In genomic region chr9:100570626-100571233, GRCm38 (mm10) we compare ENCODE assay signal across 8 mouse cellular contexts. TPM values are rescaled to one million over a fixed set of nuclear protein-coding genes. Genes with fewer than 3 reads are reported as not detected.
DNase-seq lines count a peak whose midpoint lies in the region; ATAC-seq lines count a peak whose summit lies in the region.

Slc35g2 (minus strand) TSS chr9:100571090.

- H3K27me3 ChIP-seq in erythroblast, embryonic 14.5 days (ENCODE audit: control insufficient read depth): peaks cover 48% of the 10 kb centered on the region
- H3K27me3 ChIP-seq in forebrain, embryonic 15.5 days: peaks cover 6% of the 10 kb centered on the region; the same call in 1 of the 2 replicates
- no peaks in the 10 kb centered on the region for H3K27me3 ChIP-seq in hindbrain, embryonic 13.5 days

- H3K4me2 ChIP-seq in forebrain, embryonic 15.5 days (replicated peaks): peak within 1 kb of the TSS; percentile 95
- peak within 1 kb of the TSS; percentile 78 for H3K4me2 ChIP-seq in hindbrain, embryonic 13.5 days

- DNase-seq in cerebellum, adult 11-12 months: peak; percentile 79
- peak; percentile 36 to 37 for DNase-seq in layer of hippocampus, postnatal 36 days
- DNase-seq in lung, postnatal 25 days (ENCODE audit: low spot score): peak; percentile 21
- DNase-seq in right cerebral cortex, adult 2 months (ENCODE audit: low spot score in 2 of 2): peak; percentile 20 to 31

- no peak within 1 kb of the TSS; the same call in 1 of the 2 replicates for H3K27ac ChIP-seq in forebrain, embryonic 15.5 days (replicated peaks)
- peak within 1 kb of the TSS; percentile 85 for H3K27ac ChIP-seq in hindbrain, embryonic 13.5 days

- no peaks in the 10 kb centered on the region; the same call in 1 of the 2 replicates for H3K9me3 ChIP-seq in erythroblast, embryonic 14.5 days (ENCODE audit: control insufficient read depth, low read length)
- H3K9me3 ChIP-seq in forebrain, embryonic 15.5 days: no peaks in the 10 kb centered on the region
- no peaks in the 10 kb centered on the region for H3K9me3 ChIP-seq in hindbrain, embryonic 13.5 days

- H3K36me3 ChIP-seq in erythroblast, embryonic 14.5 days (ENCODE audit: control insufficient read depth): no peaks in the 10 kb centered on the region
- no peaks in the 10 kb centered on the region for H3K36me3 ChIP-seq in forebrain, embryonic 15.5 days
- H3K36me3 ChIP-seq in hindbrain, embryonic 13.5 days: no peaks in the 10 kb centered on the region

- WGBS in forebrain, embryonic 15.5 days: under 1% methylated on average over 36 of the region's 55 CpGs
- under 1% methylated on average over 54 of the region's 55 CpGs for WGBS in hindbrain, embryonic 13.5 days

- H3K4me1 ChIP-seq in erythroblast, embryonic 14.5 days (ENCODE audit: control insufficient read depth): no peaks in the 10 kb centered on the region; the same call in none of the 2 replicates
- peaks cover 16% of the 10 kb centered on the region for H3K4me1 ChIP-seq in forebrain, embryonic 15.5 days
- peaks cover 11% of the 10 kb centered on the region for H3K4me1 ChIP-seq in hindbrain, embryonic 13.5 days (replicated peaks)

- ATAC-seq in erythroblast, adult 5-6 weeks (replicated peaks; ENCODE audit: low FRiP score, poor library complexity, severe bottlenecking): no peak
- ATAC-seq in forebrain, embryonic 15.5 days (replicated peaks): peak; percentile 91
- peak; percentile 93 for ATAC-seq in hindbrain, embryonic 13.5 days (ENCODE audit: low FRiP score)

- peak within 1 kb of the TSS; percentile 52 for H3K4me3 ChIP-seq in erythroblast, embryonic 14.5 days (replicated peaks)
- H3K4me3 ChIP-seq in forebrain, embryonic 15.5 days: peak within 1 kb of the TSS; percentile 81
- peak within 1 kb of the TSS; percentile 69 for H3K4me3 ChIP-seq in hindbrain, embryonic 13.5 days

- peak within 1 kb of the TSS; percentile 48 for H3K9ac ChIP-seq in forebrain, embryonic 15.5 days (replicated peaks)
- H3K9ac ChIP-seq in hindbrain, embryonic 13.5 days: peak within 1 kb of the TSS; percentile 81

RNA-seq across cellular contexts. Expression of gene Slc35g2, which starts in this region (rescaled TPM):
- polyA plus RNA-seq in erythroblast, embryonic 14.5 days (2012): not detected in 2 replicates
- not detected in 2 replicates for total RNA-seq in erythroblast, adult 5-6 weeks (2015; ENCODE audit: low replicate concordance)
- not detected in 2 replicates for total RNA-seq in erythroblast, adult 5-6 weeks (2017; ENCODE audit: low replicate concordance)
- 5.6 and 8.5 TPM in 2 replicates for polyA plus RNA-seq in forebrain, embryonic 15.5 days (2015; fragmentation: Nextera tagmentation; extraction: Ambion mirVana)
- 15.4 and 16.6 TPM in 2 replicates for polyA plus RNA-seq in hindbrain, embryonic 13.5 days (2015; fragmentation: Nextera tagmentation; extraction: Ambion mirVana)
- 10 to 100 TPM; 17.6 to 19.8 TPM for total RNA-seq in layer of hippocampus, postnatal 36 days (2021)

Comparison
In these comparisons a context has a peak if more than half of its experiments do, and no peak if none do; other contexts are left out.
1. RNA of gene Slc35g2 (total RNA-seq): 17.6 to 19.8 TPM in layer of hippocampus, postnatal 36 days; not detected in erythroblast, adult 5-6 weeks; every median in the first group is over 10 times any median in the second.
2. DNase-seq: peak in every context shown above with its lines; median percentile 79 in cerebellum, adult 11-12 months; 36 in layer of hippocampus, postnatal 36 days; 26 in right cerebral cortex, adult 2 months; 21 in lung, postnatal 25 days.
3. Peak in every context shown above with its lines, with median percentiles within 50 percentile points of each other: H3K4me3 ChIP-seq.